Mouse (Mus musculus): ENCODE measurements at regions not wholly inside any gene's neighbourhood (a gene's known extent, or its start where the extent isn't known, plus 50 kb on each side); places are given as distances from the start of the nearest gene placed in this dataset.

- peaks cover 3% of the 10 kb centered on the region for H3K27me3 ChIP-seq (replicated peaks)
- TF ChIP-seq GATA1 (IDR thresholded peaks at IDR 0.05; ENCODE audit: borderline replicate concordance, low read length) (no peak), FLI1 (IDR thresholded peaks at IDR 0.05; ENCODE audit: low read length) (no peak)
- no peaks in the 10 kb centered on the region for H3K36me3 ChIP-seq (replicated peaks; ENCODE audit: low read length)
- no peaks in the 10 kb centered on the region for H3K4me1 ChIP-seq
- no peak overlapping the region for H3K4me3 ChIP-seq (replicated peaks)
- H3K9me3 ChIP-seq = 0 out of 2 replicates have a peak, but pooled peaks cover 3% of the 10 kb centered on the region
Measured at GRCm38 (mm10) chr1:177609683-177610082, 119.9 kb upstream of the 1700016C15Rik start.

DNA sequence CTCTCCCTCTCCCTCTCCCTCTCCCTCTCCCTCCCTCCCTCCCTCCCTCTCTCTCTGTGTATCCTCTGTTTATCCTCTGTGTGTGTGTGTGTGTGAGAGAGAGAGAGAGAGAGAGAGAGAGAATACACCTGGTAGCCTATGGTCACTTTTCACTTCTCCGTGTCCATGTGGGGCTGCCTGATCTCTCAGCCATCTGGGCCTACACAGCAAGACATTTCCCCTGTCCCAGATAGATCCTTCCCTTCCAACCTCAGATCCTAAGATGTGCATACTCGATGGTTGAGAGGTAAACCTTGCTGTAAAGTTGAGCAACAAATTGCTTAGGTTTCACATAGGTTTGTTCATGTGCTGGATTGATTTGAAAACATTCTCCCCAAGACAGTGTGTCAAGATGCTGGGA, 119.5 kb upstream of the 1700016C15Rik start:
- Histone ChIP-seq H3K4me1 (no peaks in the 10 kb centered on the region), H3K36me3 (replicated peaks; ENCODE audit: low read length) (no peaks in the 10 kb centered on the region), H3K27me3 (replicated peaks) (peaks cover 3% of the 10 kb centered on the region), H3K9me3 (0 out of 2 replicates have a peak, but pooled peaks cover 3% of the 10 kb centered on the region), H3K4me3 (replicated peaks) (no peak overlapping the region)
- TF ChIP-seq FLI1 (IDR thresholded peaks at IDR 0.05; ENCODE audit: low read length) (no peak), GATA1 (IDR thresholded peaks at IDR 0.05; ENCODE audit: borderline replicate concordance, low read length) (no peak)

DNA sequence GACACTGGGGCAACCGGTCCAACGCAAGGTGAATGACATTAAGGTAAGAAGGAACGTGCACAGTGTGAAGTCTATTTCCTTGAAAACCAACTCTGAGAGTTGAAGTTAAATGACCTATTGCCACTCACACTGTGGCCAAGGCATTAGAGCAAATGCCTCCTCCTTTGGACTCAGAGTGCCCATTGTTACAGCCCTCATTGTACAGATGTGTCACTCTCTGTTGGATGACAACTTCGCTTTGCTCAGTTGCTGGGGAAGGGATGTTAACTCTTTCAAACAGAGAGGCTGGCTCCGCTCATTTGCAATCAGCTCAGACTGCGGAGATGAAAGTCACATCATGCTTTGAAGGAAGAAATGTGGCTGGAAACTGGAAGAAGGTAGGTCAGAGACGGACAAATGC, 117.1 kb upstream of the 1700016C15Rik start:
- Histone ChIP-seq H3K4me3 (replicated peaks) (no peak overlapping the region), H3K9me3 (0 out of 2 replicates have a peak, but pooled peaks cover 6% of the 10 kb centered on the region), H3K36me3 (replicated peaks; ENCODE audit: low read length) (no peaks in the 10 kb centered on the region), H3K27me3 (replicated peaks) (peaks cover 3% of the 10 kb centered on the region), H3K4me1 (no peaks in the 10 kb centered on the region)
- TF ChIP-seq FLI1 (IDR thresholded peaks at IDR 0.05; ENCODE audit: low read length) (no peak), GATA1 (IDR thresholded peaks at IDR 0.05; ENCODE audit: borderline replicate concordance, low read length) (no peak)

GRCm38 (mm10) chr1:177615609-177616008, 114.0 kb upstream of the 1700016C15Rik start:
- H3K4me3 ChIP-seq (replicated peaks) = no peak overlapping the region
- peaks cover 4% of the 10 kb centered on the region; the same call in 1 of the 2 replicates for H3K9me3 ChIP-seq
- no peaks in the 10 kb centered on the region for H3K36me3 ChIP-seq (replicated peaks; ENCODE audit: low read length)
- TF ChIP-seq FLI1 (IDR thresholded peaks at IDR 0.05; ENCODE audit: low read length) (no peak), GATA1 (IDR thresholded peaks at IDR 0.05; ENCODE audit: borderline replicate concordance, low read length) (no peak)
- H3K27me3 ChIP-seq (replicated peaks) = peaks cover 2% of the 10 kb centered on the region
- H3K4me1 ChIP-seq = no peaks in the 10 kb centered on the region

- no peaks in the 10 kb centered on the region for H3K36me3 ChIP-seq (replicated peaks; ENCODE audit: low read length)
- no peaks in the 10 kb centered on the region for H3K4me1 ChIP-seq
- TF ChIP-seq FLI1 (IDR thresholded peaks at IDR 0.05; ENCODE audit: low read length) = no peak
- no peak for TF ChIP-seq GATA1 (IDR thresholded peaks at IDR 0.05; ENCODE audit: borderline replicate concordance, low read length)
- H3K9me3 ChIP-seq = peaks cover 6% of the 10 kb centered on the region; the same call in 1 of the 2 replicates
- H3K4me3 ChIP-seq (replicated peaks) = no peak overlapping the region
- H3K27me3 ChIP-seq (replicated peaks) = peaks cover 2% of the 10 kb centered on the region
Measured at GRCm38 (mm10) chr1:177616335-177617239, 113.0 kb upstream of the 1700016C15Rik start.

DNA sequence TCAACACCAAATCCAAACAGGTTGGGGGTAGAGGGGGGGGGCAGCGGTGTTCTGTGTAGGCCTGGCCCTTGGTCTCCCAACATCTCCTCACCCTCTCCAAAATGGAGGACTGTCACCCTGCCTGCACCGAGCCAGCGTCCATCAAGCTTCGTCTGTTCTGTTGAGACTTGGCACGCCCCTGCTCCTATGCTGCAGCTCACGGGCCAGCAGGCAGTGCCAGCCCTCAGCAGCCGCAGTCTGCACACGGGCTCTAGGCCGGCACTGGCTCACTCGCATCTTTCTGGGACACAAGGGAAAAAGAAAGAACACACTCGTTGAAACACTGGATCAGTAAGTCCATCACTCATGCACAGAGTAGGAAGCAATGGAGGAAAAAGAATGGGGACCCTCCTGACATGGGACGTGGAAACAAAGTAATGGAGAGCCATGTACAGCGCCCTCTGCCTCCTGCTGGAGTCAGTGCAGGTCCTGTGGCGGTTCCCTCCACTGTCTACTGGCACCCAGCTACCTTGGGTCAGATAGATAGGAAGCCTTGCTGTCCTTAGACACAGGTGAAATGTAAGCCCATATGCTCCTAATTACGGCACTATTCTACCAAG, 109.0 kb upstream of the 1700016C15Rik start:
- TF ChIP-seq GATA1 (IDR thresholded peaks at IDR 0.05; ENCODE audit: borderline replicate concordance, low read length) = no peak
- TF ChIP-seq FLI1 (IDR thresholded peaks at IDR 0.05; ENCODE audit: low read length) = no peak
- Histone ChIP-seq H3K4me1 (no peaks in the 10 kb centered on the region), H3K27me3 (replicated peaks) (no peaks in the 10 kb centered on the region), H3K4me3 (replicated peaks) (peak overlapping the region; percentile 7), H3K9me3 (peaks cover 6% of the 10 kb centered on the region; the same call in 1 of the 2 replicates), H3K36me3 (replicated peaks; ENCODE audit: low read length) (no peaks in the 10 kb centered on the region)

- Histone ChIP-seq H3K27me3 (replicated peaks) (peaks cover 2% of the 10 kb centered on the region), H3K4me3 (replicated peaks) (no peak overlapping the region), H3K9me3 (peaks cover 4% of the 10 kb centered on the region; the same call in 1 of the 2 replicates), H3K36me3 (replicated peaks; ENCODE audit: low read length) (no peaks in the 10 kb centered on the region), H3K4me1 (no peaks in the 10 kb centered on the region)
- no peak for TF ChIP-seq FLI1 (IDR thresholded peaks at IDR 0.05; ENCODE audit: low read length)
- no peak for TF ChIP-seq GATA1 (IDR thresholded peaks at IDR 0.05; ENCODE audit: borderline replicate concordance, low read length)
Measured at GRCm38 (mm10) chr1:177621854-177622590, 107.6 kb upstream of the 1700016C15Rik start.

DNA sequence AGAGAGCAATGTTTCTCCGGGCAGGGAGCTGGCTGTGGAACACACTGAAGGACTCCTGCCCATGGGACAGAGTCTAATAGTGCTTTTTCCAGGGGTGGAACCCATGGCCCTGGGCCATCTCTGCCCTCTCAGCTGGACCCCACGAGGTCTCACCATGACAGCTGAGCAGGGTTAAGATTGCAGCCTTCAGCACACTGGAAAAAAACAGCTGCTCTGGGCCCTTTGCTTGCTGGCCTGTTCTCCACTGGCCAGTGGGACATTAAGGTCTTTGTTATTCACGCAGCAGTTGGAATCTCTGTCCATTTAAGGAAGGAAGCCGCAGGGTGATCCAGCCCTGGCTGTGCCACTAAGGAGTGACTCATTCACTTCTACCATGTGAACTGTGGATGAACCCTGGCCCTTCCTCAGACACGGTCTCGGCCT, 106.3 kb upstream of the 1700016C15Rik start:
- H3K36me3 ChIP-seq (replicated peaks; ENCODE audit: low read length) = no peaks in the 10 kb centered on the region
- no peak for TF ChIP-seq FLI1 (IDR thresholded peaks at IDR 0.05; ENCODE audit: low read length)
- TF ChIP-seq GATA1 (IDR thresholded peaks at IDR 0.05; ENCODE audit: borderline replicate concordance, low read length) = no peak
- H3K27me3 ChIP-seq (replicated peaks) = peaks cover 5% of the 10 kb centered on the region
- H3K4me1 ChIP-seq = no peaks in the 10 kb centered on the region
- peaks cover 4% of the 10 kb centered on the region; the same call in 1 of the 2 replicates for H3K9me3 ChIP-seq
- H3K4me3 ChIP-seq (replicated peaks) = no peak overlapping the region

GRCm38 (mm10) chr1:177623735-177624134, 105.9 kb upstream of the 1700016C15Rik start:
- TF ChIP-seq FLI1 (IDR thresholded peaks at IDR 0.05; ENCODE audit: low read length) (no peak), GATA1 (IDR thresholded peaks at IDR 0.05; ENCODE audit: borderline replicate concordance, low read length) (no peak)
- Histone ChIP-seq H3K4me1 (no peaks in the 10 kb centered on the region), H3K36me3 (replicated peaks; ENCODE audit: low read length) (no peaks in the 10 kb centered on the region), H3K27me3 (replicated peaks) (peaks cover 5% of the 10 kb centered on the region), H3K4me3 (replicated peaks) (no peak overlapping the region), H3K9me3 (peaks cover 4% of the 10 kb centered on the region; the same call in 1 of the 2 replicates)

All from megakaryocyte, embryonic 14.5 days (primary cell).